Mouse (Mus musculus): ENCODE measurements around the gene Ehd4. TPM values are rescaled to one million over a fixed set of nuclear protein-coding genes. Genes with fewer than 3 reads are reported as not detected.

The Ehd4 gene
- polyA plus RNA-seq (2012; rRNA removed), result 47.5 and 51.9 TPM in 2 replicates

GRCm38 (mm10) chr2:120154361-120154894 lies at the start of gene Ehd4:
TSS of gene Ehd4 (minus strand) at chr2:120154606.

Other genes starting within 250 kb of the Ehd4 start
- gene Mapkbp1, start 181.9 kb downstream of the Ehd4 start, polyA plus RNA-seq (2012; rRNA removed), result 37.5 and 44.7 TPM in 2 replicates
- gene Jmjd7, start 127.1 kb downstream of the Ehd4 start, polyA plus RNA-seq (2012; rRNA removed), result 10.5 and 17.7 TPM in 2 replicates
- gene Gm28042, start 127.1 kb downstream of the Ehd4 start, polyA plus RNA-seq (2012; rRNA removed), result 11.2 and 13.4 TPM in 2 replicates
- 10.9 and 11.3 TPM in 2 replicates for gene Pla2g4b, start 121.2 kb downstream of the Ehd4 start, polyA plus RNA-seq (2012; rRNA removed)
- 0.36 and 0.40 TPM in 2 replicates for gene Pla2g4e, start 90.7 kb upstream of the Ehd4 start, polyA plus RNA-seq (2012; rRNA removed)
- gene Pla2g4d, start 134.6 kb upstream of the Ehd4 start, polyA plus RNA-seq (2012; rRNA removed), result 0.11 and 0.12 TPM in 2 replicates
- 0.79 TPM in 2 replicates for gene Pla2g4f, start 159.6 kb upstream of the Ehd4 start, polyA plus RNA-seq (2012; rRNA removed)
- gene Vps39, start 198.5 kb upstream of the Ehd4 start, polyA plus RNA-seq (2012; rRNA removed), result 24.3 and 34.8 TPM in 2 replicates
- gene Ganc, start 249.3 kb upstream of the Ehd4 start, polyA plus RNA-seq (2012; rRNA removed), result 13.1 and 21.0 TPM in 2 replicates
- 6.2 and 6.8 TPM in 2 replicates for gene Tmem87a, start 249.5 kb upstream of the Ehd4 start, polyA plus RNA-seq (2012; rRNA removed)

Data from ovary, adult 2 months (tissue).